Mouse (Mus musculus) small intestine, adult 2 months (tissue): ENCODE measurements around the gene Cdh24.

Source experiments
- CTCF ChIP-seq: fragments of 200-500 bp; IDR thresholded peaks from 2 replicates; pipeline ENCODE4 v1.5.1; 2012; ENCODE audit warnings: low read depth, mild to moderate bottlenecking, control low read depth, inconsistent platforms, low read length, moderate library complexity, mixed read lengths; ENCODE audit not compliant: insufficient replicate concordance, insufficient read length; ENCODE audit errors: extremely low read depth
- POLR2A ChIP-seq: fragments of 200-500 bp; IDR thresholded peaks from 2 replicates; pipeline ENCODE4 v1.6.1; 2012; ENCODE audit warnings: low read depth, mild to moderate bottlenecking, control low read depth, inconsistent platforms, low read length, moderate library complexity

DNA sequence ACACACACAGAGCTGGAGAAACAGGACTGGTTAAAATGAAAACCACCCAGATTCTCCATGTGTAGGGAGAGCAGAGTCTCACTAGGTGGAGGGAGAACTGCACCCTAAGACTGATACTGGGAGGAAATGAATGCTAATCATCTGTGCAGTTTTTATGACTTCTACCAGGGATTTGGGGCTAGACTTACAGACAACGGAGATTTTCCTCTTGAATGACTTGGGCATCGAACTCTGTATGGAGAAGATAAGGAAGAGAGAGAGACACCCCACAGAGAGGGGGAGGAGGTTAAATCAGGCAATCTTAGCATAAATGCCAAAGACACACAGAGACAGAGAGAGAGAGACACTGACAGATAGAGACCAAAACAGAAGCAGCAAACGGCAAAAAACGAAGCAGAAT, 6.7 kb upstream of the Cdh24 start:
- TF ChIP-seq CTCF (no peak), POLR2A (no peak)
